Mouse (Mus musculus) forebrain, embryonic 14.5 days (tissue): ENCODE data around the gene Gm10842. TPM values are rescaled to one million over a fixed set of nuclear protein-coding genes. Genes with fewer than 3 reads are reported as not detected.
"Not testable (repeated sequence)": the region's sequence is repeated elsewhere in the genome, so short reads cannot be mapped to it uniquely, and the experiment has no call there.

Experiments
- ATAC-seq: fragments of 200-750 bp; cut with Nextera tagmentation; 2 replicates; pipeline ENCODE4 v1.8.0; 2017; ENCODE audit warnings: mild to moderate bottlenecking, moderate library complexity
- DNase-seq: peaks from one replicate; pipeline ENCODE4 v3.0.0-alpha.2; 2015; ENCODE audit warnings: low spot score
- H3K27ac ChIP-seq: fragments of 300-500 bp; sonication (generic); 2 replicates; pipeline ENCODE4 v1.5.1; 2014; ENCODE audit warnings: low read depth, mild to moderate bottlenecking, control low read depth, low read length, moderate library complexity
- H3K27me3 ChIP-seq: fragments of 300-500 bp; sonication (generic); replicated peaks from 2 replicates; pipeline ENCODE4 v1.6.1; 2014; ENCODE audit warnings: low read length, control low read depth, mixed read lengths; ENCODE audit not compliant: control insufficient read depth, insufficient read depth
- H3K36me3 ChIP-seq: fragments of 300-500 bp; sonication (generic); 2 replicates; pipeline ENCODE4 v1.6.1; 2014; ENCODE audit warnings: low read length, control low read depth; ENCODE audit not compliant: control insufficient read depth, insufficient read depth
- H3K4me1 ChIP-seq: fragments of 300-500 bp; sonication (generic); 2 replicates; pipeline ENCODE4 v1.6.1; 2014; ENCODE audit warnings: antibody characterized with exemption, low read length, control low read depth; ENCODE audit not compliant: control insufficient read depth, insufficient read depth
- H3K4me2 ChIP-seq: fragments of 300-500 bp; sonication (generic); 2 replicates; pipeline ENCODE4 v1.6.1; 2014; ENCODE audit warnings: mild to moderate bottlenecking, control low read depth, low read length
- H3K4me3 ChIP-seq: fragments of 300-500 bp; sonication (generic); 2 replicates; pipeline ENCODE4 v1.5.1; 2014; ENCODE audit warnings: low read depth, low read length, control low read depth
- H3K9ac ChIP-seq: fragments of 300-500 bp; sonication (generic); 2 replicates; pipeline ENCODE4 v1.6.1; 2014; ENCODE audit warnings: mild to moderate bottlenecking, low read length, control low read depth, moderate library complexity
- H3K9me3 ChIP-seq: fragments of 300-500 bp; sonication (generic); replicated peaks from 2 replicates; pipeline ENCODE4 v1.6.1; 2016; ENCODE audit warnings: low read length, control low read depth, mixed read lengths; ENCODE audit not compliant: control insufficient read depth
- WGBS: fragments of 180-500 bp; shearing (Covaris S2); extraction: QIAGEN DNeasy Blood & Tissue Kit; methylation state at CpG from one replicate; pipeline ENCODE4 v1.1.7; 2014; 5-methylcytosine and 5-hydroxymethylcytosine counted together
- polyA plus RNA-seq: library from polyadenylated mRNA; unstranded; fragments of >200 nt; fragmentation: Nextera tagmentation; extraction: Ambion mirVana; gene quantifications from 2 replicates; pipeline ENCODE4 v1.2.1, GENCODE M21; 2014

The Gm10842 gene
- polyA plus RNA-seq = not detected in 2 replicates

GRCm38 (mm10) chr11:105146593-105146992 is at the start of gene Gm10842:
Gene Gm10842, plus strand, starts transcription at chr11:105146893.
- no peaks in the 10 kb centered on the region for H3K27me3 ChIP-seq
- WGBS = 77% methylated on average over 3 of the region's 3 CpGs
- DNase-seq = no peak

GRCm38 (mm10) chr11:105112448-105112847 is 34.2 kb upstream of the Gm10842 start:
- H3K27ac ChIP-seq, H3K27me3 ChIP-seq, H3K9me3 ChIP-seq, H3K4me2 ChIP-seq, H3K4me3 ChIP-seq, H3K9ac ChIP-seq, DNase-seq, ATAC-seq, H3K4me1 ChIP-seq, H3K36me3 ChIP-seq: not testable (repeated sequence)
- WGBS = 69% methylated on average over 20 of the region's 22 CpGs

More at GRCm38 (mm10) chr11:105146593-105146992, at the start of gene Gm10842:
- no peaks in the 10 kb centered on the region for H3K9me3 ChIP-seq
- H3K4me1 ChIP-seq = no peaks in the 10 kb centered on the region
- H3K4me2 ChIP-seq = no peak within 1 kb of the TSS
- H3K36me3 ChIP-seq = 0 out of 2 replicates have a peak, but pooled peaks cover 3% of the 10 kb centered on the region
- no peak within 1 kb of the TSS for H3K27ac ChIP-seq
- ATAC-seq = no peak
- H3K4me3 ChIP-seq = no peak within 1 kb of the TSS
- no peak within 1 kb of the TSS for H3K9ac ChIP-seq

GRCm38 (mm10) chr11:105117814-105118213 is 28.9 kb upstream of the Gm10842 start:
- ATAC-seq (no peak), DNase-seq (no peak)
- Histone ChIP-seq H3K27ac (no peak overlapping the region), H3K27me3 (no peaks in the 10 kb centered on the region), H3K4me2 (no peak overlapping the region), H3K36me3 (no peaks in the 10 kb centered on the region), H3K4me1 (no peaks in the 10 kb centered on the region), H3K9me3 (no peaks in the 10 kb centered on the region), H3K4me3 (no peak overlapping the region), H3K9ac (no peak overlapping the region)
- WGBS = 88% methylated on average over 7 of the region's 7 CpGs

GRCm38 (mm10) chr11:105120551-105121061 is 26.1 kb upstream of the Gm10842 start:
- no peaks in the 10 kb centered on the region for H3K27me3 ChIP-seq
- WGBS = 24% methylated on average over 4 of the region's 4 CpGs
- DNase-seq = no peak
- H3K4me2 ChIP-seq = no peak overlapping the region
- ATAC-seq = no peak
- H3K9me3 ChIP-seq = peaks cover 2% of the 10 kb centered on the region; the same call in 1 of the 2 replicates
- H3K4me1 ChIP-seq = no peaks in the 10 kb centered on the region
- no peak overlapping the region for H3K9ac ChIP-seq
- H3K27ac ChIP-seq = no peak overlapping the region
- no peaks in the 10 kb centered on the region for H3K36me3 ChIP-seq
- H3K4me3 ChIP-seq = no peak overlapping the region

DNA sequence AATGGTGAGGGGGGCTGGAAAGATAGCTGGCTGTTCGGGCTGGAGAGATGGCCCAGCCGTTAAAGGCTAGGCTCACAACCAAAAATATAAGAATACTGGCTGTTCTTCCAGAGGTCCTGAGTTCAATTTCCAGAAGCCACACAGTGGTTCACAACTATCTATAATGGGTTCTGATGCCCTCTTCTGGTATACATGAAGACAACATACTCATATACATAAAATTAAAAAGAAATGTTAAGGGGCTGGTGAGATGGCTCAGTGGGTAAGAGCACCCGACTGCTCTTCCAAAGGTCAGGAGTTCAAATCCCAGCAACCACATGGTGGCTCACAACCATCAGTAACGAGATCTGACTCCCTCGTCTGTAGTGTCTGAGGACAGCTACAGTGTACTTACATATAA is 24.9 kb upstream of the Gm10842 start:
- not testable (repeated sequence) for H3K9me3 ChIP-seq, H3K27me3 ChIP-seq, H3K9ac ChIP-seq, H3K4me2 ChIP-seq, H3K36me3 ChIP-seq, H3K4me3 ChIP-seq, ATAC-seq, DNase-seq, H3K4me1 ChIP-seq, H3K27ac ChIP-seq
- 76% methylated on average over 5 of the region's 5 CpGs for WGBS

DNA sequence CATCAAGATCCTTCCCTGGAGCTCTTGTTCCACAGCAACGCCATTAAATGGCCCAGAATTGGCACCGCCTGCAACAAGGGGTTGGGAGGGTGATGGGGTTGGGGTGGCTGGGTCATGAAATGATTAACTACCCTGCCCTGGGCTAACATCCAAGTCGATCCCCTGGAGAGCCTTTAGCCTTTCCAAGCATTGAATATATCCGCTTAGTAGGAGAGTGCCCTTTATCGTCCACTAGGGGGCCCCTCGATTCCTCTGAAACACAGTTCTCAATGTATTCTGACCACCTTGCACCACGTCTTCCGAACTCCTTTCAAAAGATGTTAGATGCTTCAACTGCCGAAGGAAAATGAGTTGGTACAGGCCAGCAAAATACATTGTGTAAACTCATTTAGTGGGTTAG is 22.7 kb upstream of the Gm10842 start:
- WGBS = 4% methylated on average over 9 of the region's 9 CpGs
- peaks cover 3% of the 10 kb centered on the region for H3K36me3 ChIP-seq
- DNase-seq (peak; percentile 79), ATAC-seq (no peak)
- peaks cover 2% of the 10 kb centered on the region; the same call in 1 of the 2 replicates for H3K9me3 ChIP-seq
- no peak overlapping the region for H3K9ac ChIP-seq
- H3K4me3 ChIP-seq = no peak overlapping the region
- H3K27me3 ChIP-seq = no peaks in the 10 kb centered on the region
- H3K4me1 ChIP-seq = peaks cover 9% of the 10 kb centered on the region
- no peak overlapping the region for H3K4me2 ChIP-seq
- no peak overlapping the region for H3K27ac ChIP-seq

DNA sequence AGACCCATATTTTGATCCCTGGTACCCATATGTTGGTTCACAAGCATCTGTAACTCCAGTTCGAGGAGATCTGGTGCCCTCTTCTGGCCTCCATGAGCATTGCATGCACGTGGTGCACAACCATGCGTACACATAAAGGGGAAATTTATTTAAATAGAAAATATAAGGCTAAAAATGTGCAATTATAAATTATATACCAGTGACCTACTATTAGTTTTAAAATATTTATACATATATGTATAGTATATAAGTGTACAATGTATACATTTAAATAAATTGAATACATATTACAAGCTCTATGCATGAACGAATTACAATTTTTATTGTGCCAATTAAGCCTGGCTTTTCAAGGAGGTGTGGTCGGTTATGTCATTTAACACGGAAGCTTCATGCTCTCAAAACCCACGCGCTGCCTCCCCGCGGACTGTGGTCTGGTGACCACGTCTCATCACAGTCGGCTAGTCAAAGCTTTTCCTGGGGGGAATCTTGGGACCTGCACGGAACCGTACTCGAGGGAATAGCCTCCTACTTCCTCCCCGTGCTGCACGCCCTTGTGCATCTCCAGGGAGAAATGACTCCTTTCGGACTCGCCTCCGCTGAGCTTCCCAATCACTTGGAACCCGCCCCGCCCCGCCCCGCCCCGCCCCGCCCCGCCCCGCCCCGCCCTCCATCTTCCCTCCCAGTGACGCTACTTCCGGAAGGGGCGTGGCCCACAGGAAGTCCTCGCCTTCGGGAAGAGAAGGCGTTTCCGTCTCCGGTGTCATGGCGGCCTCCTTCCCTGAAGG is 20.8 kb upstream of the Gm10842 start, which contains the start of gene Mettl2:
Gene Mettl2, plus strand, starts transcription at position 691 of the 785 bp plus-strand sequence.
- Histone ChIP-seq H3K36me3 (peaks cover 14% of the 10 kb centered on the region), H3K4me1 (peaks cover 9% of the 10 kb centered on the region), H3K9me3 (peaks cover 2% of the 10 kb centered on the region; the same call in 1 of the 2 replicates), H3K4me3 (peak within 1 kb of the TSS; percentile 95), H3K27ac (peak within 1 kb of the TSS; percentile 78), H3K4me2 (peak within 1 kb of the TSS; percentile 92), H3K9ac (peak within 1 kb of the TSS; percentile 72), H3K27me3 (no peaks in the 10 kb centered on the region)
- DNase-seq = peak; percentile 96
- whole genome bisulfite sequencing = under 1% methylated on average over 35 of the region's 38 CpGs
- ATAC-seq = peak; percentile 93

DNA sequence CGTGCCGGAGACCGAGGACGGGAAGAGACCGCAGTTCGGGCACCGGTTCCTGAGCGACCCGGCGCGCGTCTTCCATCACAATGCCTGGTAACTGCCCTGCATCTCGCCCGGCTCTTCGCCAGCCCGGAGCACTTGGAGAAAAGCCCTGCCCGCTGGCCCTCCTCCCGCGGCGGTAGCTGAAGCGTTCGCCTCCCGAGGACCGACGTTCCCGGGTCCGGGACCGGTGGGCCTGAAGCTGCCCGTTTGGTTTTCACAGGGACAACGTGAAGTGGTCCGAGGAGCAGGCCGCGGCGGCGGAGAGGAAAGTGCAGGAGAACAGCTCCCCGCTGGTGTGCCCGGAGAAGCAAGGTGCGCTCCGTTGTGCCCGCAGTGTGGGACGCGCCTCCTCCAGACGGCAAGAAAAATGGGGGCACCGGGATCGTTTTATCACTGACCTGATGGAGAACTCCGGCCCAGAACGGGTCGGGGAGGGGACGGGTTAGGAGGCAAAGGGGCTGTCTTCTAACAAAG is 20.1 kb upstream of the Gm10842 start:
- H3K27me3 ChIP-seq = no peaks in the 10 kb centered on the region
- peak overlapping the region; percentile 95 for H3K4me3 ChIP-seq
- H3K9me3 ChIP-seq = peaks cover 2% of the 10 kb centered on the region; the same call in 1 of the 2 replicates
- peak overlapping the region; percentile 92 for H3K4me2 ChIP-seq
- peaks cover 17% of the 10 kb centered on the region for H3K36me3 ChIP-seq
- no peak overlapping the region for H3K27ac ChIP-seq
- ATAC-seq (peak; percentile 43), DNase-seq (no peak)
- WGBS = under 1% methylated on average over 48 of the region's 49 CpGs
- H3K9ac ChIP-seq = peak overlapping the region; percentile 72
- peaks cover 9% of the 10 kb centered on the region for H3K4me1 ChIP-seq

DNA sequence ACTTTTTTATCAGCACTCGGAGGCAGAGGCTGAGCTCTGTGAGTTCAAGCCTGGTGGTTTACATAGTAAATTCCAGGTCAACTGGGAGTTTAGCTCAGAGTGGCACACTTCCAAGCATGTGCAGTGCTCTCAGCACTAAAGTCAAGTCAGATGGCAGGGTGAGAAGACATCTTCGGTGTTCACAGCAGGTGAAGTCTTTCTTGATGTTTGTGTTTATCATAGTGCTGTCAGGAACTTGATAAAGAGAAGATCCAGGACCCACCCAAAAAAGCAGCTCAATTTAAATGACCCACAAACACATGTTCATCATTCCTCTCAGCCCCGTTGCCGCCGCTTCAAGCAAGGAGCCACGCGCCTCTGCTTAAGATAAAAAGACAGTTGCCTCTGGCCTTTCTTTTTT is 11.0 kb upstream of the Gm10842 start:
- 96% methylated on average over 7 of the region's 7 CpGs for WGBS
- Histone ChIP-seq H3K9me3 (no peaks in the 10 kb centered on the region), H3K36me3 (peaks cover 92% of the 10 kb centered on the region), H3K4me2 (no peak overlapping the region), H3K27ac (no peak overlapping the region), H3K9ac (no peak overlapping the region), H3K27me3 (no peaks in the 10 kb centered on the region), H3K4me3 (no peak overlapping the region), H3K4me1 (no peaks in the 10 kb centered on the region)
- DNase-seq = no peak
- ATAC-seq = no peak
